Mouse (Mus musculus) lung, postnatal 0 days (tissue): ENCODE data around the gene Bst1. TPM values are rescaled to one million over a fixed set of nuclear protein-coding genes. Genes with fewer than 3 reads are reported as not detected.

Experiments
- ATAC-seq: fragments of 200-750 bp; cut with Nextera tagmentation; 2 replicates; pipeline ENCODE4 v1.8.0; 2017; ENCODE audit warnings: moderate library complexity
- DNase-seq: peaks from one replicate; pipeline ENCODE4 v3.0.0-alpha.2; 2016; ENCODE audit warnings: low spot score
- H3K27ac ChIP-seq: fragments of 300-500 bp; sonication (generic); 2 replicates; pipeline ENCODE4 v1.5.1; 2014; ENCODE audit warnings: antibody characterized with exemption, mild to moderate bottlenecking, low read length, mixed read lengths
- H3K27me3 ChIP-seq: fragments of 300-500 bp; sonication (generic); replicated peaks from 2 replicates; pipeline ENCODE4 v1.6.1; 2014; ENCODE audit warnings: low read length, mixed read lengths; ENCODE audit not compliant: insufficient read depth
- H3K36me3 ChIP-seq: fragments of 300-500 bp; sonication (generic); 2 replicates; pipeline ENCODE4 v1.6.1; 2014; ENCODE audit warnings: low read length, mixed read lengths; ENCODE audit not compliant: insufficient read depth
- H3K4me1 ChIP-seq: fragments of 300-500 bp; sonication (generic); 2 replicates; pipeline ENCODE4 v1.6.1; 2014; ENCODE audit warnings: antibody characterized with exemption, low read depth, low read length, mixed read lengths; ENCODE audit not compliant: insufficient read depth
- H3K4me2 ChIP-seq: fragments of 300-500 bp; sonication (generic); replicated peaks from 2 replicates; pipeline ENCODE4 v1.6.1; 2014; ENCODE audit warnings: low read depth, mild to moderate bottlenecking, low read length, moderate library complexity, mixed read lengths
- H3K4me3 ChIP-seq: fragments of 300-500 bp; sonication (generic); 2 replicates; pipeline ENCODE4 v1.5.1; 2014; ENCODE audit warnings: low read depth, low read length
- H3K9ac ChIP-seq: fragments of 300-500 bp; sonication (generic); replicated peaks from 2 replicates; pipeline ENCODE4 v1.6.1; 2014; ENCODE audit warnings: low read depth, mild to moderate bottlenecking
- H3K9me3 ChIP-seq: fragments of 300-500 bp; sonication (generic); 2 replicates; pipeline ENCODE4 v1.6.1; 2016; ENCODE audit warnings: low read length, mixed read lengths
- CTCF ChIP-seq: IDR thresholded peaks from 2 replicates; pipeline ENCODE4 v1.5.1; 2016; ENCODE audit warnings: antibody characterized with exemption, mild to moderate bottlenecking
- EP300 ChIP-seq: IDR thresholded peaks from 2 replicates; pipeline ENCODE4 v1.6.1; 2016; ENCODE audit warnings: antibody characterized with exemption, mild to moderate bottlenecking, control low read depth
- whole genome bisulfite sequencing: fragments of 180-500 bp; shearing (Covaris S2); extraction: QIAGEN DNeasy Blood & Tissue Kit; methylation state at CpG from one replicate; pipeline ENCODE4 v1.1.7; 2014; 5-methylcytosine and 5-hydroxymethylcytosine counted together
- polyA plus RNA-seq: library from polyadenylated mRNA; unstranded; fragments of >200 nt; fragmentation: Nextera tagmentation; extraction: Ambion mirVana; gene quantifications from 2 replicates; pipeline ENCODE4 v1.2.1, GENCODE M21; 2015

The Bst1 gene
- polyA plus RNA-seq, 1 experiment from 2014 or later, result 8.4 TPM

- Histone ChIP-seq H3K27ac (no peak overlapping the region), H3K36me3 (no peaks in the 10 kb centered on the region), H3K27me3 (no peaks in the 10 kb centered on the region), H3K4me2 (no peak overlapping the region), H3K9ac (no peak overlapping the region), H3K4me1 (peaks cover 4% of the 10 kb centered on the region; the same call in 1 of the 2 replicates), H3K4me3 (no peak overlapping the region), H3K9me3 (no peaks in the 10 kb centered on the region)
- DNase-seq, result no peak
- TF ChIP-seq EP300 (no peak), CTCF (no peak)
- WGBS, result 97% methylated on average over 5 of the region's 5 CpGs
- ATAC-seq, result no peak
Observed at GRCm38 (mm10) chr5:43860096-43860495, 41.4 kb downstream of the Bst1 start.

GRCm38 (mm10) chr5:43860670-43861431 is 42.2 kb downstream of the Bst1 start:
- Histone ChIP-seq H3K4me2 (no peak overlapping the region), H3K36me3 (no peaks in the 10 kb centered on the region), H3K4me3 (no peak overlapping the region), H3K9me3 (no peaks in the 10 kb centered on the region), H3K27me3 (no peaks in the 10 kb centered on the region), H3K27ac (no peak overlapping the region), H3K4me1 (peaks cover 3% of the 10 kb centered on the region; the same call in 1 of the 2 replicates), H3K9ac (no peak overlapping the region)
- ATAC-seq, result peak; percentile 75
- DNase-seq, result peak; percentile 38
- TF ChIP-seq EP300, result no peak
- TF ChIP-seq CTCF, result no peak
- 51% methylated on average over 5 of the region's 5 CpGs for WGBS

- no peak for TF ChIP-seq CTCF
- Histone ChIP-seq H3K36me3 (no peaks in the 10 kb centered on the region), H3K9ac (no peak overlapping the region), H3K27me3 (no peaks in the 10 kb centered on the region), H3K4me1 (peaks cover 5% of the 10 kb centered on the region; the same call in 1 of the 2 replicates), H3K4me3 (no peak overlapping the region), H3K27ac (no peak overlapping the region), H3K9me3 (no peaks in the 10 kb centered on the region), H3K4me2 (no peak overlapping the region)
- ATAC-seq, result no peak
- no peak for DNase-seq
- WGBS, result 42% methylated on average over 6 of the region's 6 CpGs
Observed at GRCm38 (mm10) chr5:43863642-43864041, 45.0 kb downstream of the Bst1 start.

GRCm38 (mm10) chr5:43865316-43865715 is 46.6 kb downstream of the Bst1 start:
- Histone ChIP-seq H3K9me3 (no peaks in the 10 kb centered on the region), H3K4me3 (no peak overlapping the region), H3K27me3 (no peaks in the 10 kb centered on the region), H3K4me2 (no peak overlapping the region), H3K4me1 (peaks cover 12% of the 10 kb centered on the region), H3K9ac (no peak overlapping the region), H3K27ac (no peak overlapping the region; the same call in 1 of the 2 replicates), H3K36me3 (no peaks in the 10 kb centered on the region)
- DNase-seq (peak; percentile 30), ATAC-seq (peak; percentile 47)
- TF ChIP-seq EP300, result peak; percentile 22
- TF ChIP-seq CTCF, result no peak
- WGBS, result 50% methylated on average over 2 of the region's 2 CpGs

- Histone ChIP-seq H3K4me1 (peaks cover 9% of the 10 kb centered on the region; the same call in 1 of the 2 replicates), H3K4me2 (peak within 1 kb of the TSS; percentile 61), H3K4me3 (peak within 1 kb of the TSS; percentile 45), H3K9me3 (no peaks in the 10 kb centered on the region), H3K27me3 (no peaks in the 10 kb centered on the region), H3K27ac (peak within 1 kb of the TSS; percentile 80), H3K9ac (peak within 1 kb of the TSS; percentile 41), H3K36me3 (no peaks in the 10 kb centered on the region)
- no peak for TF ChIP-seq CTCF
- ATAC-seq (no peak), DNase-seq (no peak)
Observed at GRCm38 (mm10) chr5:43868253-43868652, 49.6 kb downstream of the Bst1 start, which contains the start of gene Cd38. Cd38 (plus strand) TSS chr5:43868553.

GRCm38 (mm10) chr5:43868711-43869600 is 50.3 kb downstream of the Bst1 start:
- peak overlapping the region; percentile 45 for H3K4me3 ChIP-seq
- H3K27me3 ChIP-seq, result no peaks in the 10 kb centered on the region
- 6% methylated on average over 28 of the region's 28 CpGs for WGBS
- peak; percentile 84 for ATAC-seq
- H3K9ac ChIP-seq, result peak overlapping the region; percentile 41
- TF ChIP-seq CTCF (no peak), EP300 (0 out of 2 replicates have a peak, but pooled peaks have one; percentile 17)
- H3K4me1 ChIP-seq, result peaks cover 9% of the 10 kb centered on the region; the same call in 1 of the 2 replicates
- H3K27ac ChIP-seq, result peak overlapping the region; percentile 80
- peak overlapping the region; percentile 61 for H3K4me2 ChIP-seq
- no peaks in the 10 kb centered on the region for H3K9me3 ChIP-seq
- no peaks in the 10 kb centered on the region for H3K36me3 ChIP-seq
- peak; percentile 64 for DNase-seq
